Mouse (Mus musculus): ENCODE data around the gene Tuba1b.
"Not testable (repeated sequence)": the region's sequence is repeated elsewhere in the genome, so short reads cannot be mapped to it uniquely, and the experiment has no call there.

Gene Tuba1b

GRCm38 (mm10) chr15:98934217-98934839 lies at the start of gene Tuba1b:
Gene Tuba1b (minus strand): TSS chr15:98934565.
- peak; percentile 90 for DNase-seq

GRCm38 (mm10) chr15:98983431-98984081 lies 49.2 kb upstream of the Tuba1b start:
- no peak for DNase-seq

- DNase-seq, result no peak
Measured at GRCm38 (mm10) chr15:98982100-98982499, 47.7 kb upstream of the Tuba1b start.

GRCm38 (mm10) chr15:98980012-98980614 lies 45.7 kb upstream of the Tuba1b start:
- no peak for DNase-seq

GRCm38 (mm10) chr15:98978409-98979172 lies 44.2 kb upstream of the Tuba1b start:
- no peak for DNase-seq

GRCm38 (mm10) chr15:98977759-98978408 lies 43.5 kb upstream of the Tuba1b start:
- no peak for DNase-seq

GRCm38 (mm10) chr15:98976763-98977758 lies 42.7 kb upstream of the Tuba1b start:
- no peak for DNase-seq

- no peak for DNase-seq
Measured at GRCm38 (mm10) chr15:98973015-98973614, 38.8 kb upstream of the Tuba1b start.

- not testable (repeated sequence) for DNase-seq
Measured at GRCm38 (mm10) chr15:98971576-98972320, 37.4 kb upstream of the Tuba1b start.

GRCm38 (mm10) chr15:98971111-98971510 lies 36.7 kb upstream of the Tuba1b start:
- DNase-seq, result no peak

- peak; percentile 71 for DNase-seq
Measured at GRCm38 (mm10) chr15:98969372-98970101, 35.2 kb upstream of the Tuba1b start.

- no peak for DNase-seq
Measured at GRCm38 (mm10) chr15:98968701-98969371, 34.5 kb upstream of the Tuba1b start.

- no peak for DNase-seq
Measured at GRCm38 (mm10) chr15:98959531-98959930, 25.2 kb upstream of the Tuba1b start.

GRCm38 (mm10) chr15:98958901-98959420 lies 24.6 kb upstream of the Tuba1b start:
- no peak for DNase-seq

- no peak for DNase-seq
Measured at GRCm38 (mm10) chr15:98957475-98957874, 23.1 kb upstream of the Tuba1b start.

- no peak for DNase-seq
Measured at GRCm38 (mm10) chr15:98956000-98956399, 21.6 kb upstream of the Tuba1b start.

- no peak for DNase-seq
Measured at GRCm38 (mm10) chr15:98955324-98955723, 21.0 kb upstream of the Tuba1b start.

GRCm38 (mm10) chr15:98954425-98955253 lies 20.3 kb upstream of the Tuba1b start:
- DNase-seq, result no peak
